Mouse (Mus musculus) limb, embryonic 15.5 days (tissue): ENCODE measurements around the gene Hmgb1. TPM values are rescaled to one million over a fixed set of nuclear protein-coding genes. Genes with fewer than 3 reads are reported as not detected.

Source experiments
- ATAC-seq: fragments of 200-750 bp; cut with Nextera tagmentation; 2 replicates; pipeline ENCODE4 v1.8.0; 2017; ENCODE audit warnings: low read depth, moderate TSS enrichment; ENCODE audit not compliant: insufficient number of reproducible peaks, low FRiP score, low TSS enrichment
- H3K27ac ChIP-seq: fragments of 300-500 bp; sonication (generic); 2 replicates; pipeline ENCODE4 v1.5.1; 2015; ENCODE audit warnings: moderate library complexity, mild to moderate bottlenecking, inconsistent platforms
- H3K27me3 ChIP-seq: fragments of 300-500 bp; sonication (generic); 2 replicates; pipeline ENCODE4 v1.6.1; 2015; ENCODE audit warnings: inconsistent platforms
- H3K36me3 ChIP-seq: fragments of 300-500 bp; sonication (generic); 2 replicates; pipeline ENCODE4 v1.6.1; 2015; ENCODE audit warnings: inconsistent platforms
- H3K4me1 ChIP-seq: fragments of 300-500 bp; sonication (generic); 2 replicates; pipeline ENCODE4 v1.6.1; 2015; ENCODE audit warnings: inconsistent platforms
- H3K4me2 ChIP-seq: fragments of 300-500 bp; sonication (generic); 2 replicates; pipeline ENCODE4 v1.6.1; 2015; ENCODE audit warnings: mild to moderate bottlenecking, inconsistent platforms
- H3K4me3 ChIP-seq: fragments of 300-500 bp; sonication (generic); 2 replicates; pipeline ENCODE4 v1.5.1; 2015; ENCODE audit warnings: mild to moderate bottlenecking, inconsistent platforms
- H3K9ac ChIP-seq: fragments of 300-500 bp; sonication (generic); 2 replicates; pipeline ENCODE4 v1.6.1; 2015; ENCODE audit warnings: inconsistent platforms
- H3K9me3 ChIP-seq: fragments of 300-500 bp; sonication (generic); 2 replicates; pipeline ENCODE4 v1.6.1; 2016; ENCODE audit warnings: inconsistent platforms
- WGBS: fragments of 180-500 bp; shearing (Covaris S2); methylation state at CpG from one replicate; pipeline ENCODE4 v1.1.7; 2015; 5-methylcytosine and 5-hydroxymethylcytosine counted together
- polyA plus RNA-seq: library from polyadenylated mRNA; unstranded; fragments of >200 nt; fragmentation: Nextera tagmentation; extraction: Ambion mirVana; gene quantifications from 2 replicates; pipeline ENCODE4 v1.2.1, GENCODE M21; 2015

The Hmgb1 gene
- polyA plus RNA-seq: 1,175 and 1,273 TPM in 2 replicates

GRCm38 (mm10) chr5:149184104-149184843 lies at the start of gene Hmgb1, which contains the start of gene Uspl1:
Gene Hmgb1 (minus strand): TSS chr5:149184489.
Gene Uspl1 (plus strand): TSS chr5:149184350.
- peak; percentile 96 for ATAC-seq
- Histone ChIP-seq H3K9me3 (no peaks in the 10 kb centered on the region), H3K4me1 (peaks cover 15% of the 10 kb centered on the region), H3K9ac (peak within 1 kb of the TSS; percentile 82), H3K36me3 (peaks cover 5% of the 10 kb centered on the region), H3K4me2 (peak within 1 kb of the TSS; percentile 56), H3K27ac (peak within 1 kb of the TSS; percentile 98), H3K4me3 (peak within 1 kb of the TSS; percentile 75), H3K27me3 (no peaks in the 10 kb centered on the region)
- under 1% methylated on average over 58 of the region's 59 CpGs for WGBS

- peak overlapping the region; percentile 41 for H3K4me2 ChIP-seq
- no peaks in the 10 kb centered on the region for H3K36me3 ChIP-seq
- H3K9ac ChIP-seq: no peak overlapping the region
- peak overlapping the region; percentile 51 for H3K4me3 ChIP-seq
- no peak for ATAC-seq
- H3K27me3 ChIP-seq: no peaks in the 10 kb centered on the region
- WGBS: 72% methylated on average over 18 of the region's 18 CpGs
- no peaks in the 10 kb centered on the region; the same call in 1 of the 2 replicates for H3K4me1 ChIP-seq
- H3K9me3 ChIP-seq: no peaks in the 10 kb centered on the region
- H3K27ac ChIP-seq: peak overlapping the region; percentile 91
These were observed 45.5 kb upstream of the Hmgb1 start for GRCm38 (mm10) chr5:149229619-149230339.

DNA sequence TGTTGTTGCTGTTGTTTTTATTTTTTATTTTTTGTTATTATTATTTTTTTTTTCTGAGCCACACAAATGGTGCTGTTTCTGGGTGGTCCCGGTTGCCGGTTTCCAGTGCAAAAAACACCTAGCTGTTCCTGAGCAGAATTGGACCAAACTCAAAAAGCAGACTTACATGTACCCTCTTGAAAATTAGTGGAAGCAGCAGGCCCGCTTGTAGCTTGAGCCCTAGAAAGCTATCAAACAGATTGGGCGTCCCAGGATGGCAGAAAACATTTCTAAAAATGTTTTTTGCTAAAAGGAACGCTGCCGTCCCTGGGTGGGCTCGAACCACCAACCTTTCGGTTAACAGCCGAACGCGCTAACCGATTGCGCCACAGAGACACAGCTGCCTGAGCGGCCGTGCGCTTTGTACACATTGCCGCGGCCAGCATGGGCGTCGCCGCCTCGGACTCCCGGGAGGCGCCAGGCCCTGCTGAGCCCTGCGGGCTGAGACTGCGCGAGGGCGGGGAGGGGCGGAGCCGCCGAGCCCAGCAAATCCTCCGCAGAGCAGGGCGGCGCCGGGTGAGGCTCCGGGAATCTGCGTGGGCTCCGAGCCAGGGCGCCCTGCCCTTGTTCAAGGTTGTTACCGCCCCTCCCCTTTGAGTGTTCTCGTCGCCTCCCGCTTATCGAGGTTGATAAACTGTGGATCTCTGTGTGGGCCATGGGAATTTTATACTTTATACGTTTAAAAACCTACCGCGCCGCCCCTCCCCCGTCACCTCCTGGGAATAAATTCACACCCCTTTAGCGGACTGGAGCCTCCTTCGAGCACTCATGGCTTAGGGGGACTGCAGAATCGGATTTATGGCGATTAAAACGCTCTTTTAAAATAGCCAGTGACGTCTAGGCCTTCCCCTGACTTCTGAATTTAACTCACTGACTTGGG lies 44.7 kb upstream of the Hmgb1 start:
- H3K27ac ChIP-seq: peak overlapping the region; percentile 91
- H3K9ac ChIP-seq: 0 out of 2 replicates have a peak overlapping the region, but pooled peaks have one; percentile 31
- H3K4me1 ChIP-seq: no peaks in the 10 kb centered on the region; the same call in 1 of the 2 replicates
- H3K4me3 ChIP-seq: peak overlapping the region; percentile 51
- H3K9me3 ChIP-seq: no peaks in the 10 kb centered on the region
- H3K27me3 ChIP-seq: no peaks in the 10 kb centered on the region
- WGBS: 2% methylated on average over 55 of the region's 55 CpGs
- peak overlapping the region; percentile 41 for H3K4me2 ChIP-seq
- ATAC-seq: peak; percentile 99
- no peaks in the 10 kb centered on the region for H3K36me3 ChIP-seq

DNA sequence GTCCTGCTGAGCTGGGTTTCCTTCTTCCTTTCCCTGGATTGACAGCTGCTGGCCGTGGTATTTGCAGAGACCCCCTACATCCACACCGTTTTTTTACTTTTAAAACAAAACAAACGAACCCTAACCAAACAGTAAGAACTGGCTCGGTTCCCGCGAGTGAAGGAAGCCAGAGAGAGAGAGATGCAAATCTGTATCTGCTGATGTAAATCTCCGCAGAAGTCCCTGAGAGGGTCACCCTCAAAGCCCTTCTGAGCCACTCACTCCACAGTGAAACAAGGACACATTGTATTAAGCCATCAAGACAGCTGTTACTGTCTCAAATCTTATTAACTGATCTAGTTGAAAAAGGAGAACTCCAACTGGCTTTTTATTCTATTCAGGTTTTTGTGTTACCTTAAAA lies 40.4 kb upstream of the Hmgb1 start:
- Histone ChIP-seq H3K4me2 (no peak overlapping the region), H3K36me3 (no peaks in the 10 kb centered on the region), H3K9ac (no peak overlapping the region), H3K27me3 (no peaks in the 10 kb centered on the region), H3K27ac (no peak overlapping the region), H3K9me3 (no peaks in the 10 kb centered on the region), H3K4me3 (no peak overlapping the region), H3K4me1 (no peaks in the 10 kb centered on the region; the same call in 1 of the 2 replicates)
- WGBS: 27% methylated on average over 7 of the region's 7 CpGs
- ATAC-seq: no peak

DNA sequence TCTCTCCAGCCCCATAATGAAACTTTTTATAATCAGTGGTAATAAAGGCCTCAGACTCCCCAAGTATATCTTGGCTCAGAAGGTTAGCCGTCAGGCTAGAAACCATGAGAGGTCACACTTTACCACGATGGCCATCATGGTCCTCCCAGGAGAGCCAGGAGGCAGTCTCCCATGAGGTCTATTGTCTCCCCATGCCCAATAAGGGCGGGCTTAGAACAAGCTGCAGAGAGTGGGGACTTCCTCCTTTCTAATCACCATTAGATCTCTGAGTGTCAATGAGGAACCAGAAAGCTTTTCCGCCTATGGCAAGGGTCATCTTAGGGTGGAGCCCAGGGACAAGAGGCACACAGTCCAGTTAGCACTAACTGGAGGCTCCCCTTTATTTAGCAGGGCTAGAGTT lies 37.1 kb upstream of the Hmgb1 start:
- no peak for ATAC-seq
- no peaks in the 10 kb centered on the region for H3K27me3 ChIP-seq
- H3K27ac ChIP-seq: no peak overlapping the region
- H3K4me3 ChIP-seq: no peak overlapping the region
- 91% methylated on average over 4 of the region's 4 CpGs for WGBS
- peaks cover 12% of the 10 kb centered on the region for H3K36me3 ChIP-seq
- H3K9ac ChIP-seq: no peak overlapping the region
- no peaks in the 10 kb centered on the region for H3K4me1 ChIP-seq
- H3K9me3 ChIP-seq: no peaks in the 10 kb centered on the region
- H3K4me2 ChIP-seq: no peak overlapping the region

DNA sequence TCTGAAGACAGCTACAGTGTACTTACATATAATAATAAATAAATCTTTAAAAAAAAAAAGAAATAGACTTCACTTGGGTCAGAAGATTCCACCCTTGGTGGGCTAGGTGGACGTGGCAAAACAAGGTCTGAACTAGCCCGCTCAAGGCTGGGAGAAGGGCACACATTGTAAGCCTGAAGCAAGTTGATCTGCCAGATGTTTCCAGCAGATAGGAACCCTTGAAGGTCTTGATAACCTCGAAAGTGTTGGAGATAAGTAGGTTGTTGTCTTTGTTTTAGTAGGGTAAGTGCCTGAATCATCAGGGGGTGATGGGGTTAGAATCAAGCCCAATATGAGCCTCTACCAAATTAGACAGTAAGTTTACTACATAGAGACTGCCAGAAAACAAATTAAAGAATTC lies 35.2 kb upstream of the Hmgb1 start:
- Histone ChIP-seq H3K4me3 (no peak overlapping the region), H3K4me2 (no peak overlapping the region), H3K4me1 (no peaks in the 10 kb centered on the region), H3K9ac (no peak overlapping the region), H3K27me3 (no peaks in the 10 kb centered on the region), H3K27ac (no peak overlapping the region), H3K9me3 (no peaks in the 10 kb centered on the region), H3K36me3 (peaks cover 31% of the 10 kb centered on the region)
- ATAC-seq: no peak
- 83% methylated on average over 3 of the region's 3 CpGs for WGBS

GRCm38 (mm10) chr5:149217524-149218357 lies 33.5 kb upstream of the Hmgb1 start:
- WGBS: 78% methylated on average over 6 of the region's 6 CpGs
- H3K36me3 ChIP-seq: peaks cover 49% of the 10 kb centered on the region
- H3K9ac ChIP-seq: no peak overlapping the region
- H3K4me3 ChIP-seq: no peak overlapping the region
- no peaks in the 10 kb centered on the region for H3K4me1 ChIP-seq
- H3K9me3 ChIP-seq: no peaks in the 10 kb centered on the region
- H3K4me2 ChIP-seq: no peak overlapping the region
- ATAC-seq: no peak
- no peak overlapping the region for H3K27ac ChIP-seq
- H3K27me3 ChIP-seq: no peaks in the 10 kb centered on the region

DNA sequence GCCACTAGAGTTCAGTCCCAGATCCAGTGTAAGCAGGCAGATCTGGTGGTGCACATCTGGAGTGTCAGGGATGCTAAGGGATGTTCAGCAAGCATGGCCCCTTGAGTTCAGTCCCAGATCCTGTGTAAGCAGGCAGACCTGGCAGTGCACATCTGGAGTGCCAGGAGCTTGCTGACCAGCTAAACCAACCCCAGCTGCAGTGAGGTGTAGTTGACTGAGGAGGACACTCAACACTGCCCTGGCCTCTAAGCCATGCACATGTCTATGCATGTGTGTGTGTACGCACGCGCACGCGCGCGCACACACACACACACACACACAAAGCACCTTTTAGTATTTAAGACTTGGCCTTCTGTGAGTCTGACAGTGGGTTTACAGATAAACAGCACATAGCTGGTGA lies 31.3 kb upstream of the Hmgb1 start:
- Histone ChIP-seq H3K36me3 (peaks cover 67% of the 10 kb centered on the region), H3K4me2 (no peak overlapping the region), H3K9ac (no peak overlapping the region), H3K9me3 (no peaks in the 10 kb centered on the region), H3K4me3 (no peak overlapping the region), H3K4me1 (no peaks in the 10 kb centered on the region), H3K27ac (no peak overlapping the region), H3K27me3 (no peaks in the 10 kb centered on the region)
- no peak for ATAC-seq
- WGBS: 98% methylated on average over 7 of the region's 7 CpGs

- ATAC-seq: no peak
- H3K9me3 ChIP-seq: no peaks in the 10 kb centered on the region
- H3K27ac ChIP-seq: no peak overlapping the region
- H3K4me3 ChIP-seq: no peak overlapping the region
- no peaks in the 10 kb centered on the region for H3K27me3 ChIP-seq
- H3K4me2 ChIP-seq: no peak overlapping the region
- H3K36me3 ChIP-seq: peaks cover 87% of the 10 kb centered on the region
- no peak overlapping the region for H3K9ac ChIP-seq
- WGBS: 83% methylated on average over 4 of the region's 4 CpGs
- H3K4me1 ChIP-seq: no peaks in the 10 kb centered on the region
These were observed 28.5 kb upstream of the Hmgb1 start for GRCm38 (mm10) chr5:149212806-149213205.

GRCm38 (mm10) chr5:149211041-149211440 lies 26.8 kb upstream of the Hmgb1 start:
- H3K4me1 ChIP-seq: no peaks in the 10 kb centered on the region
- no peaks in the 10 kb centered on the region for H3K27me3 ChIP-seq
- H3K9ac ChIP-seq: no peak overlapping the region
- WGBS: 93% methylated on average over 4 of the region's 4 CpGs
- no peaks in the 10 kb centered on the region for H3K9me3 ChIP-seq
- peaks cover 86% of the 10 kb centered on the region for H3K36me3 ChIP-seq
- no peak overlapping the region for H3K27ac ChIP-seq
- no peak overlapping the region for H3K4me2 ChIP-seq
- H3K4me3 ChIP-seq: no peak overlapping the region
- no peak for ATAC-seq

DNA sequence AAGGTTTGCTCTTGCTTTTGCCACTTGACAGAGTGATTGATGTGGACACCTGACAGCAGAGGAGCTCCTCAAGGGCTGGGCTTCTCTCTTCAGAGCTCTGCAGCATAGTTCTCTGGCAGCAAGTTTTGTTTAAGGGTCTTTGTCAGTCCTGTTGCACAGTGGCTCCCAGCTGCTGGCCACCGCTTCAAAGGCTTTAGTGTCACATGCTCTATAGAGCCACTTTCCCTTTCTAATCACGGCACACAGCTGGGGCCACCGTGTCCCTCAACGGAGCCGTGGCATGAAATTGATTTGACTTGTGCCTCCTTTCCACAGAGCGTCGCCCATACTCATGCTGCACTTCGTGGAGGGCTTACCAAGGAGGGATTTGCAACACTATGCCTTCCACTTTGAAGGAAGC lies 25.0 kb upstream of the Hmgb1 start:
- Histone ChIP-seq H3K27ac (no peak overlapping the region), H3K4me1 (no peaks in the 10 kb centered on the region), H3K4me2 (no peak overlapping the region), H3K9ac (no peak overlapping the region), H3K9me3 (no peaks in the 10 kb centered on the region), H3K36me3 (peaks cover 82% of the 10 kb centered on the region), H3K4me3 (no peak overlapping the region), H3K27me3 (no peaks in the 10 kb centered on the region)
- ATAC-seq: no peak
- 73% methylated on average over 8 of the region's 8 CpGs for WGBS
